Mouse (Mus musculus) liver, postnatal 0 days (tissue): Measurements from ENCODE around the gene Fam208b.

Source experiments
- CTCF ChIP-seq: sonication (generic); IDR thresholded peaks from 2 replicates; pipeline ENCODE4 v1.5.1; 2016; ENCODE audit warnings: antibody characterized with exemption, low read depth
- EP300 ChIP-seq: IDR thresholded peaks from 2 replicates; pipeline ENCODE4 v1.6.1; 2016; ENCODE audit warnings: antibody characterized with exemption, low read depth, mild to moderate bottlenecking

DNA sequence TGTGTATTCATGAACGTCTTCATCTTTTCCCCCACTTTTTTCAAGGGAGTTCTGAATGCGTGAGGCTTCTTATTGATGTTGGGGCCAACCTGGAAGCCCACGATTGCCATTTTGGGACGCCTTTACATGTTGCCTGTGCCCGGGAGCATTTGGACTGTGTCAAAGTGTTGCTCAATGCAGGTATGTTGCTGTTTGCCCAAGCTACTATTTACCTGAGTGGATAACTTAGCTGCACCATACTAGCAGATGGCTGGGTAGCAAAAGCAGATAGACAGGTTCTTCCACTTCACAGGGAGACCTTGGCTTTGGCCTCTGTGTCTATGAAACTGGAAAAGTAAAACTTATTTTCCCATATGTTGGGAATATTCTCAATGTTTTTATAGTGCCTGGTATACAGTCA, 34.0 kb upstream of the Fam208b start:
- TF ChIP-seq CTCF (no peak), EP300 (no peak)
